Mouse (Mus musculus) kidney, adult 2 months (tissue): Measurements from ENCODE around the gene Rem1. TPM values are rescaled to one million over a fixed set of nuclear protein-coding genes. Genes with fewer than 3 reads are reported as not detected.

Source experiments
- DNase-seq: peaks from one replicate; pipeline ENCODE4 v3.0.0; 2021
- H3K27ac ChIP-seq: fragments of 200-500 bp; 2 replicates; pipeline ENCODE4 v1.5.1; 2012; ENCODE audit warnings: low read depth, low read length, control low read depth, inconsistent platforms; ENCODE audit not compliant: insufficient read depth
- H3K27me3 ChIP-seq: fragments of 200-500 bp; replicated peaks from 2 replicates; pipeline ENCODE4 v1.6.1; 2012; ENCODE audit warnings: mild to moderate bottlenecking, moderate library complexity, low read length, inconsistent platforms; ENCODE audit not compliant: control insufficient read depth, insufficient read depth
- H3K36me3 ChIP-seq: fragments of 200-500 bp; 2 replicates; pipeline ENCODE4 v1.6.1; 2012; ENCODE audit warnings: mild to moderate bottlenecking, moderate library complexity, low read length, inconsistent platforms; ENCODE audit not compliant: control insufficient read depth, insufficient read depth
- H3K4me1 ChIP-seq: fragments of 200-500 bp; 2 replicates; pipeline ENCODE4 v1.6.1; 2011; ENCODE audit warnings: low read length; ENCODE audit not compliant: control insufficient read depth, insufficient read depth
- H3K4me3 ChIP-seq: fragments of 200-500 bp; 2 replicates; pipeline ENCODE4 v1.5.1; 2011; ENCODE audit warnings: mild to moderate bottlenecking, low read depth, low read length, control low read depth; ENCODE audit not compliant: insufficient read depth
- CTCF ChIP-seq: fragments of 200-500 bp; conservative IDR thresholded peaks from 2 replicates; pipeline ENCODE4 v1.5.1; 2011; ENCODE audit warnings: low read depth, mild to moderate bottlenecking, control low read depth, low read length, moderate library complexity, mixed read lengths; ENCODE audit not compliant: insufficient read depth, insufficient read length
- POLR2A ChIP-seq: fragments of 200-500 bp; IDR thresholded peaks from one replicate; pipeline ENCODE4 v1.6.1; 2011; ENCODE audit warnings: low read depth, low read length, control low read depth
- WGBS: fragments of 180-500 bp; shearing (Covaris S2); methylation state at CpG from one replicate; pipeline ENCODE4 v1.1.7; 2018; 5-methylcytosine and 5-hydroxymethylcytosine counted together
- polyA plus RNA-seq: library from polyadenylated mRNA; depleted of rRNA; stranded (reverse); fragments of >200 nt; gene quantifications from 2 replicates; pipeline ENCODE4 v1.2.3, GENCODE M21; 2012; rRNA removed

Gene Rem1
- polyA plus RNA-seq, 1 experiment: 10.5 TPM

DNA sequence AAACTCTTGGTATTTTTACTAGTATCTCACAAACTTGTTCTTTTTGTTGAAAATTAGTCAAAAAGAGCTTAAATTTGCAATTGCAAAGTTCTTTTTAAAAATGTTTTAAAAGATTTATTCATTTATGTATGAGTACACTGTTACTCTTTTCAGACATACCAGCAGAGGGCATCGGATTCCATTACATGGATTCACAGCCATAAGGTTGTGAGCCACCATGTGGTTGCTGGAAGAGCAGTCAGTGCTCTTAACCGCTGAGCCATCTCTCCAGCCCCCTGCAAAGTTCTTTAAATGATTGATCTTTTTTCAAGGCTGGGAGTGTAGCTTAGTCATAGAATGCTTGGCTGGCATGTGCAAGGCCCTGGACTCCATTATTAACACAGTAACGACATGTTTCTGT, 51.6 kb downstream of the Rem1 start:
- peaks cover 12% of the 10 kb centered on the region; the same call in 1 of the 2 replicates for H3K4me1 ChIP-seq
- 28% methylated on average over 3 of the region's 3 CpGs for WGBS
- peak; percentile 60 for DNase-seq
- TF ChIP-seq CTCF (peak; percentile 54), POLR2A (no peak)
- peaks cover 4% of the 10 kb centered on the region; the same call in 1 of the 2 replicates for H3K36me3 ChIP-seq
- no peaks in the 10 kb centered on the region for H3K27me3 ChIP-seq
- no peak overlapping the region for H3K4me3 ChIP-seq
- 0 out of 2 replicates have a peak overlapping the region, but pooled peaks have one; percentile 31 for H3K27ac ChIP-seq

DNA sequence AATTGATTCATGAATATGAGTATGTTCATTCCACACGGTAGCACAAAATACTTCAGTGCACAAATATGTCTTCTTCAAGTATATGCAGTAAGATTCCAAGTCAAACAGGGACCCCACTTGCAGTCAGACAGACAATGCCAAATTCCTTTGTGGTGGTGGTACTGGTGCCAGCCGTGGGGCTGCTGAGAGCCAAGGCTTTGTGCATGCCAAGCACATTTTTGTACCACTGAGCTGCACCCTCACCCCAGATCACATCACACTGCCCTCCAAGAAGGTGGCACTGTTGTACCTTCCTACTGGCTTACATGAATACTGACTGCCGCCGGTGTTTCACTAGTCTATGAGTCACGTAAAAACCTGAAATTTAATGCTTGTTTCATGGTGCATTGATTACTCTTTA, 52.2 kb downstream of the Rem1 start:
- WGBS: 50% methylated on average over 5 of the region's 5 CpGs
- Histone ChIP-seq H3K36me3 (peaks cover 4% of the 10 kb centered on the region; the same call in 1 of the 2 replicates), H3K27me3 (no peaks in the 10 kb centered on the region), H3K4me3 (no peak overlapping the region), H3K27ac (peak overlapping the region; percentile 31; the same call in 1 of the 2 replicates), H3K4me1 (peaks cover 12% of the 10 kb centered on the region; the same call in 1 of the 2 replicates)
- DNase-seq: peak; percentile 52
- TF ChIP-seq CTCF (no peak), POLR2A (no peak)

DNA sequence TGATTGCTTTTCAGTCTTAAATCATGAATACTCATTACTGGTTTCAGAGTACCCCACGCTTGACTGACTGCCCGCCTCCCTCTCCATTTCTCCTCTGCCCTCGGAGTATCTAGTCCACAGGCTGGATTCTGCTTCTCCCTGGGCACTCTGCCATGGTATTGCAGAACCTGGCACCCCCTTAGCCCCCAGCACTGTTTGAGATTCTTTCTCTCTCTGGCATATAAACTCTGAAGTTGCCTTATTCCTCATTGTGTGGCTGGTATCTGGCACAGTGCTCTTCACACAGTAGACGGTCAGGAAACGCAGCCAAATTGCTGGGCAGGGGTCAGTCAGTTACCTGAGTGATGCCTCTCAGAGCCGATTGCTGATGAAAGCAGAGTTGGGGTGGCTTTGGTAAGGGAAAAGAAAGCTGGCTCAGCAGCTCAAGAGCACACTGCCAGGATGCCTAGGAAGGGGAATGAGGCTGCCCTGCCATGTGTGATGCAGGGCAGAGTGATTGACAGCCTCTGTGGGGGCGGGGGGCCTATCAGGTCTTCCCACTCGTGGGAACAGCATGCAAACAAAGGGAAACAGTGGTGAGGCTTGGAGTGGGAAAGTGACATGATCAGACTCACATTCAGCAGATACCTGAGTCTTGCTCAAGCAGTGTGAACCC, 53.1 kb downstream of the Rem1 start:
- H3K4me1 ChIP-seq: peaks cover 12% of the 10 kb centered on the region; the same call in 1 of the 2 replicates
- WGBS: 42% methylated on average over 8 of the region's 8 CpGs
- DNase-seq: peak; percentile 85
- peaks cover 4% of the 10 kb centered on the region; the same call in 1 of the 2 replicates for H3K36me3 ChIP-seq
- H3K27ac ChIP-seq: no peak overlapping the region; the same call in 1 of the 2 replicates
- TF ChIP-seq POLR2A (no peak), CTCF (no peak)
- H3K4me3 ChIP-seq: no peak overlapping the region
- H3K27me3 ChIP-seq: no peaks in the 10 kb centered on the region

DNA sequence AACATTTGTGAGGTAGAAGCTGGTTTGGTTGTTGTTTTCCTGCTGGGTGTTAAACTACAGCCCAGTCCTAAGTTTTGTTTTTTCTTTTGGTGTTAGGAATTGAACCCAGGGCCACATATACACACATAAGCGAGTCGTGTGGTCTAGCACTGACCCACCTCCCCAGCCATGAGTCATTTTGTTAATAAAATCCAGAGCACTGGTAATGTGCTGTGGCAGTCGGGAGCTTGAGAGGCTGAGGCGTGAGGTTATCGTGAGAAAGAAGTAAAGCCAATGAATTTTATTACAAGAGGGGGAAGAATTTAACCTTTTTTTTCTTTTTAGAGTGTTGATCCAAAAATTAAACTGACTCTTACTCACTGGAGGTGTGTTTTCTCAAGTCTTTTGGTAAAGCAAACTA, 56.3 kb downstream of the Rem1 start:
- no peak for DNase-seq
- 74% methylated on average over 5 of the region's 5 CpGs for WGBS
- Histone ChIP-seq H3K4me1 (peaks cover 12% of the 10 kb centered on the region; the same call in 1 of the 2 replicates), H3K27me3 (no peaks in the 10 kb centered on the region), H3K4me3 (no peak overlapping the region), H3K36me3 (peaks cover 4% of the 10 kb centered on the region; the same call in 1 of the 2 replicates), H3K27ac (no peak overlapping the region)
- TF ChIP-seq CTCF (no peak), POLR2A (no peak)

Other genes starting within 250 kb of the Rem1 start
- gene Sox12, start 228.9 kb upstream of the Rem1 start, polyA plus RNA-seq: 9.1 and 9.5 TPM in 2 replicates
- gene Zcchc3, start 211.9 kb upstream of the Rem1 start, polyA plus RNA-seq: 3.8 and 4.3 TPM in 2 replicates
- gene 6820408C15Rik, start 211.4 kb upstream of the Rem1 start, polyA plus RNA-seq: 0.69 and 0.78 TPM in 2 replicates
- not detected in 2 replicates for gene Defb23, start 162.3 kb upstream of the Rem1 start, polyA plus RNA-seq
- gene Defb20, start 149.9 kb upstream of the Rem1 start, polyA plus RNA-seq: not detected in 2 replicates
- not detected in 2 replicates for gene Defb22, start 136.8 kb upstream of the Rem1 start, polyA plus RNA-seq
- gene Defb26, start 115.3 kb upstream of the Rem1 start, polyA plus RNA-seq: 1.0 and 2.0 TPM in 2 replicates
- 0.30 TPM in 1 of 2 replicates, not detected in the other for gene Defb28, start 108.7 kb upstream of the Rem1 start, polyA plus RNA-seq
- gene Defb29, start 86.9 kb upstream of the Rem1 start, polyA plus RNA-seq: 159 and 165 TPM in 2 replicates
- not detected in 2 replicates for gene Gm17416, start 57.6 kb upstream of the Rem1 start, polyA plus RNA-seq
- gene Defb21, start 54.2 kb upstream of the Rem1 start, polyA plus RNA-seq: not detected in 2 replicates
- gene Defb19, start 46.6 kb upstream of the Rem1 start, polyA plus RNA-seq: 2.3 and 2.9 TPM in 2 replicates
- not detected in 2 replicates for gene Defb45, start 27.6 kb upstream of the Rem1 start, polyA plus RNA-seq
- 0.27 and 0.52 TPM in 2 replicates for gene Defb36, start 22.6 kb upstream of the Rem1 start, polyA plus RNA-seq
- gene Defb25, start 3.9 kb upstream of the Rem1 start, polyA plus RNA-seq: 1.0 TPM in 1 of 2 replicates, not detected in the other
- 129 and 161 TPM in 2 replicates for gene H13, start 42.5 kb downstream of the Rem1 start, polyA plus RNA-seq
- gene Mcts2, start 60.1 kb downstream of the Rem1 start, polyA plus RNA-seq: 8.4 and 10.1 TPM in 2 replicates
- gene Id1, start 109.3 kb downstream of the Rem1 start, polyA plus RNA-seq: 156 and 235 TPM in 2 replicates
- 2.9 and 3.1 TPM in 2 replicates for gene Cox4i2, start 127.2 kb downstream of the Rem1 start, polyA plus RNA-seq
- 126 and 129 TPM in 2 replicates for gene Bcl2l1, start 204.8 kb downstream of the Rem1 start, polyA plus RNA-seq
- gene Tpx2, start 221.0 kb downstream of the Rem1 start, polyA plus RNA-seq: 0.22 and 0.39 TPM in 2 replicates